Mouse (Mus musculus) kidney, adult 2 months (tissue): Measurements from ENCODE around the gene Lrrc3c.

ENCODE experiments used
- CTCF ChIP-seq: fragments of 200-500 bp; conservative IDR thresholded peaks from 2 replicates; pipeline ENCODE4 v1.5.1; 2011; ENCODE audit warnings: low read depth, mild to moderate bottlenecking, control low read depth, low read length, moderate library complexity, mixed read lengths; ENCODE audit not compliant: insufficient read depth, insufficient read length
- POLR2A ChIP-seq: fragments of 200-500 bp; IDR thresholded peaks from one replicate; pipeline ENCODE4 v1.6.1; 2011; ENCODE audit warnings: low read depth, low read length, control low read depth

GRCm38 (mm10) chr11:98637501-98637900, 39.4 kb downstream of the Lrrc3c start:
- no peak for TF ChIP-seq CTCF
- TF ChIP-seq POLR2A = no peak
